Mouse (Mus musculus) liver, adult 2 months (tissue): ENCODE results near the gene Tmem52b. TPM values are rescaled to one million over a fixed set of nuclear protein-coding genes. Genes with fewer than 3 reads are reported as not detected.
"Not testable (repeated sequence)": the region's sequence is repeated elsewhere in the genome, so short reads cannot be mapped to it uniquely, and the experiment has no call there.

Experiments used
- DNase-seq: peaks from one replicate; pipeline ENCODE4 v3.0.0-alpha.2; 2011; ENCODE audit warnings: low read depth, low spot score; ENCODE audit errors: extremely low read depth
- H3K27ac ChIP-seq: fragments of 200-500 bp; replicated peaks from 2 replicates; pipeline ENCODE4 v1.5.1; 2012; ENCODE audit warnings: low read depth, mild to moderate bottlenecking, control low read depth, inconsistent platforms, low read length; ENCODE audit not compliant: insufficient read depth
- H3K27me3 ChIP-seq: fragments of 200-500 bp; 2 replicates; pipeline ENCODE4 v1.6.1; 2012; ENCODE audit warnings: mild to moderate bottlenecking, moderate library complexity, low read length, inconsistent platforms; ENCODE audit not compliant: control insufficient read depth, insufficient read depth
- H3K36me3 ChIP-seq: fragments of 200-500 bp; 2 replicates; pipeline ENCODE4 v1.6.1; 2012; ENCODE audit warnings: low read length, inconsistent platforms; ENCODE audit not compliant: control insufficient read depth, insufficient read depth
- H3K4me1 ChIP-seq: fragments of 200-500 bp; 2 replicates; pipeline ENCODE4 v1.6.1; 2011; ENCODE audit warnings: low read length; ENCODE audit not compliant: control insufficient read depth, insufficient read depth
- H3K4me3 ChIP-seq: fragments of 200-500 bp; 2 replicates; pipeline ENCODE4 v1.5.1; 2011; ENCODE audit warnings: low read depth, mild to moderate bottlenecking, control low read depth, low read length, moderate library complexity; ENCODE audit not compliant: insufficient read depth
- H3K79me2 ChIP-seq: fragments of 200-500 bp; 2 replicates; pipeline ENCODE4 v1.6.1; 2012; ENCODE audit warnings: inconsistent platforms, mild to moderate bottlenecking, low read length, moderate library complexity; ENCODE audit not compliant: control insufficient read depth, insufficient read depth
- H3K9ac ChIP-seq: fragments of 200-500 bp; 2 replicates; pipeline ENCODE4 v1.6.1; 2012; ENCODE audit warnings: low read depth, mild to moderate bottlenecking, control low read depth, inconsistent platforms, low read length
- CTCF ChIP-seq: fragments of 200-500 bp; IDR thresholded peaks from 2 replicates; pipeline ENCODE4 v1.5.1; 2011; ENCODE audit warnings: low read depth, low read length, control low read depth
- POLR2A ChIP-seq: fragments of 200-500 bp; IDR thresholded peaks from 2 replicates; pipeline ENCODE4 v1.6.1; 2011; ENCODE audit warnings: low read length, control low read depth; ENCODE audit not compliant: insufficient read depth; ENCODE audit errors: extremely low read depth
- WGBS: fragments of 180-500 bp; shearing (Covaris S2); methylation state at CpG from one replicate; pipeline ENCODE4 v1.1.7; 2018; 5-methylcytosine and 5-hydroxymethylcytosine counted together
- polyA plus RNA-seq: library from polyadenylated mRNA; depleted of rRNA; stranded (reverse); fragments of >200 nt; gene quantifications from 2 replicates; pipeline ENCODE4 v1.2.3, GENCODE M21; 2012
- total RNA-seq: library from RNA; depleted of rRNA; stranded (reverse); fragments of >200 nt; gene quantifications from 2 replicates; pipeline ENCODE4 v1.2.3, GENCODE M21; 2014

The Tmem52b gene
- total and polyA plus RNA-seq, 2 experiments, result not detected

- TF ChIP-seq CTCF, result no peak
- TF ChIP-seq POLR2A, result no peak
- Histone ChIP-seq H3K79me2 (no peaks in the 10 kb centered on the region), H3K27me3 (no peaks in the 10 kb centered on the region), H3K36me3 (no peaks in the 10 kb centered on the region), H3K9ac (no peak overlapping the region), H3K4me3 (no peak overlapping the region), H3K4me1 (no peaks in the 10 kb centered on the region), H3K27ac (no peak overlapping the region)
- 90% methylated on average over 4 of the region's 4 CpGs for WGBS
- no peak for DNase-seq
These were observed 17.4 kb upstream of the Tmem52b start for GRCm38 (mm10) chr6:129494924-129495323.

GRCm38 (mm10) chr6:129497345-129498218 is 14.8 kb upstream of the Tmem52b start:
- H3K4me3 ChIP-seq, result no peak overlapping the region
- DNase-seq, result peak; percentile 30
- H3K9ac ChIP-seq, result no peak overlapping the region
- no peaks in the 10 kb centered on the region for H3K36me3 ChIP-seq
- H3K27ac ChIP-seq, result no peak overlapping the region
- no peaks in the 10 kb centered on the region for H3K79me2 ChIP-seq
- TF ChIP-seq POLR2A (no peak), CTCF (no peak)
- no peaks in the 10 kb centered on the region for H3K27me3 ChIP-seq
- 38% methylated on average over 3 of the region's 3 CpGs for WGBS
- H3K4me1 ChIP-seq, result no peaks in the 10 kb centered on the region

- not testable (repeated sequence) for H3K9ac ChIP-seq, DNase-seq, H3K4me1 ChIP-seq, H3K4me3 ChIP-seq, H3K27me3 ChIP-seq, H3K27ac ChIP-seq, H3K36me3 ChIP-seq, H3K79me2 ChIP-seq
- WGBS, result 93% methylated on average over 1 of the region's 1 CpGs
These were observed 12.8 kb upstream of the Tmem52b start for GRCm38 (mm10) chr6:129499516-129499915.

- Histone ChIP-seq H3K79me2 (no peaks in the 10 kb centered on the region), H3K36me3 (no peaks in the 10 kb centered on the region), H3K27ac (no peak overlapping the region), H3K4me1 (no peaks in the 10 kb centered on the region), H3K9ac (no peak overlapping the region), H3K4me3 (no peak overlapping the region), H3K27me3 (no peaks in the 10 kb centered on the region)
- TF ChIP-seq POLR2A, result no peak
- TF ChIP-seq CTCF, result no peak
- 95% methylated on average over 2 of the region's 2 CpGs for WGBS
- DNase-seq, result peak; percentile 74
These were observed 8.9 kb upstream of the Tmem52b start for GRCm38 (mm10) chr6:129503471-129503870.

GRCm38 (mm10) chr6:129507024-129507423 is 5.3 kb upstream of the Tmem52b start, which contains the start of gene Olr1:
Gene Olr1 (minus strand): TSS chr6:129507165.
- Histone ChIP-seq H3K79me2 (no peaks in the 10 kb centered on the region), H3K9ac (no peak within 1 kb of the TSS), H3K27ac (no peak within 1 kb of the TSS), H3K4me3 (no peak within 1 kb of the TSS), H3K4me1 (peaks cover 4% of the 10 kb centered on the region; the same call in 1 of the 2 replicates), H3K36me3 (no peaks in the 10 kb centered on the region), H3K27me3 (no peaks in the 10 kb centered on the region)
- TF ChIP-seq POLR2A (no peak), CTCF (no peak)
- no peak for DNase-seq
- 64% methylated on average over 9 of the region's 9 CpGs for whole genome bisulfite sequencing
